Mouse (Mus musculus) retina, embryonic 14.5 days (tissue): ENCODE measurements around the gene Eml4.
A peak's percentile ranks its signal among the peaks of the same experiment; 100 is the strongest.

Source experiments
- DNase-seq: peaks from one replicate; pipeline ENCODE4 v3.0.0-alpha.2; 2015; ENCODE audit warnings: low spot score

Eml4 gene

DNA sequence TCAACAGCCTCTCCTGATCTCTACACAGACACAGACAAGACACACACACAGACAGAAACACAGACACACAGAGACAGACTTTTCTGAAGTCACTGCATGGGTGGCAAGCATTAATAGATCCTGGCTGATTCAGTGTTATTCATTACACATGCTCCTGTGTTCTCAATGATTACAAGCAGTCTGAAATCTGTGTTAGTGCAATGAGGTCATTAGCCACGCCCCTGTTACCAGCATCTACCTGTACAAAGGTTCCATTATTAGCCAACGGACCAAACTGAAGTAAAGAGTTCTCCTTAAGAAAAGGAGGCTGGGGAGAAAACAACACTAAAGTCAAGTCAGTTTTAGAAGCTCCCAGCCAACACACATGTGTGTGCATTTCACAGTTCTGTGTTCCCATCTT, 153.0 kb downstream of the Eml4 start:
- no peak for DNase-seq

- no peak for DNase-seq
Observed at GRCm38 (mm10) chr17:83512130-83512529, 161.4 kb downstream of the Eml4 start.

GRCm38 (mm10) chr17:83513655-83514212, 163.0 kb downstream of the Eml4 start:
- DNase-seq = no peak

- peak; percentile 92 for DNase-seq
Observed at GRCm38 (mm10) chr17:83514213-83514701, 163.5 kb downstream of the Eml4 start.

GRCm38 (mm10) chr17:83517280-83518015, 166.7 kb downstream of the Eml4 start, which contains the start of gene Cox7a2l:
Gene Cox7a2l (minus strand): TSS chr17:83517330.
- no peak for DNase-seq

DNA sequence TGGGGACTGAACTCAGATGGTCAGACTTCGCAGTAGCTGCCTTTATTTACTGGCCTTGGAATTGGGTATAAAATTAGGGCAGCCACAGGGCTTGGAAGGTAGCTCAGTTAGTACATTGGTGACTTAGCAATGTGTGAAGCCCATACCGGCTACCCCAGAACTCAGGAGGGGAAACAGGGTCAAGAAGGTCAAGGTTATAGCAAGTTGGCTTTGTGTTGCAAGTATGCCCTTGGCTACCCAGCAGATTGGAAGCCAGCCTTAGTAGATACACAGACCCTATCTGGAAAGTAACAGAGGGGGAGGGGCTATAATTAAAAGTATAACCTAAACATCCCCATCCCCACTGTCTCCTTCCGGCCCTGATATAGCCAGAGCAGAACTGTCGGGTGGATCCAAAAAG, 171.2 kb downstream of the Eml4 start:
- no peak for DNase-seq

DNA sequence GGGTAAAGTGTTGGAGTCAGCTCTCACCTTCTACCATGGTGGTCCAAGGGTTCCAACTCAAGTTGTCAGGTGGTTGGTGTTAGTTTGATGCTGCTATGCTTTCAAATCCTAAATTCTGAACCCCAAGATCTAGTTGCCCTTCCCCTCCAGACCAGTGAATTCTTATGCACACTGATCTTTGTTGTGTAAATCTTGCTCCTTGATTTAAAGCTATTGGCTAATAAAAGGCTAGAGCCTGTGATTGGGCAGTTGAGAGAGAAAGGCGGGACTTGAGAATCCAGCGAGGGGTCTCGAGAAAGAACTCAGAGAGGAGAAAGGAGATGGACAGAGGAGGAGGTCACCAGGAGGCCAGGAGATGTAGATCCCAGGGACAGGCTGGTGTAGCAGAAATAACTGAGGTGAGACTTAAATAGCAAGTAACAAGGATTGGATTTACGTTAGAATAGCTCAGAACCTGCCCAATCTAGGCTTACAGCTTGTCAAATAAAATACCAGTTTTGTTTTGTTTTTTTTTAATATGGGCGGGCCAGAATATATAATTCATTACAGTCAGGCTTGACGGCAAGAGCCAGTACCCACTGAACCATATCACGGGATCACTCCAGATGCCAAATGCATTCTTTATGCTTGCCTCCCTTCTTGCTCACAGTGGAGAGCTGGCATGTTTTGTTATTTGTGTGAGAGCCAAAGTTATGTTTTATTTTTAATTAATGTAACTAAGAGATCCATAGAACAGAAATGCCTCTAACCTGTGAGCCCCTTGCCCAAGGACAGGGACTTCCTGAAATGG, 172.1 kb downstream of the Eml4 start:
- no peak for DNase-seq

- no peak for DNase-seq
Observed at GRCm38 (mm10) chr17:83524753-83525152, 174.0 kb downstream of the Eml4 start.

- DNase-seq = peak; percentile 45
Observed at GRCm38 (mm10) chr17:83525596-83525995, 174.9 kb downstream of the Eml4 start.

DNA sequence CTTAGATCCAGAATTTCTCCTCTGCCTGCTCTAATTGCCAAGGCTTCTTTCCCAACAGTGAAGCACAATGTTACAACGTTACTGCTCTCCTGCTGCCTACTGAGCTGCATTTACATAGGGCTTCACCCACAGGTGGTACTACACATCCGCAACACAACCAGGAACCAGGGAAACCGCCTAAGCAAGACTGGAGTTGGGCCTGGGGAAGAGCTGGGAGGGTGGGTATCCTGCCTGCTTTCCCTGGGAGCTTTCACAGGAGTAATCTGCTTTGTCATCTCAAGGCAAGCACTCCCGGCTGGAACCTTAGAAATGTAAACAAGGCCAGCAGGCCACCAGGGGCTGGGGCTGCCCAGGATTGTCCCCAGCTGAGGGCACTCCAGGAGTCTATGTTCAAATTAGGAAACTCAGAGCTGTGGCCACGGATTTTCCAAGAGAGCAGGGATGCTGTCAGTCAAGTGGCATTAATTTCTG, 175.4 kb downstream of the Eml4 start:
- DNase-seq = peak; percentile 61

DNA sequence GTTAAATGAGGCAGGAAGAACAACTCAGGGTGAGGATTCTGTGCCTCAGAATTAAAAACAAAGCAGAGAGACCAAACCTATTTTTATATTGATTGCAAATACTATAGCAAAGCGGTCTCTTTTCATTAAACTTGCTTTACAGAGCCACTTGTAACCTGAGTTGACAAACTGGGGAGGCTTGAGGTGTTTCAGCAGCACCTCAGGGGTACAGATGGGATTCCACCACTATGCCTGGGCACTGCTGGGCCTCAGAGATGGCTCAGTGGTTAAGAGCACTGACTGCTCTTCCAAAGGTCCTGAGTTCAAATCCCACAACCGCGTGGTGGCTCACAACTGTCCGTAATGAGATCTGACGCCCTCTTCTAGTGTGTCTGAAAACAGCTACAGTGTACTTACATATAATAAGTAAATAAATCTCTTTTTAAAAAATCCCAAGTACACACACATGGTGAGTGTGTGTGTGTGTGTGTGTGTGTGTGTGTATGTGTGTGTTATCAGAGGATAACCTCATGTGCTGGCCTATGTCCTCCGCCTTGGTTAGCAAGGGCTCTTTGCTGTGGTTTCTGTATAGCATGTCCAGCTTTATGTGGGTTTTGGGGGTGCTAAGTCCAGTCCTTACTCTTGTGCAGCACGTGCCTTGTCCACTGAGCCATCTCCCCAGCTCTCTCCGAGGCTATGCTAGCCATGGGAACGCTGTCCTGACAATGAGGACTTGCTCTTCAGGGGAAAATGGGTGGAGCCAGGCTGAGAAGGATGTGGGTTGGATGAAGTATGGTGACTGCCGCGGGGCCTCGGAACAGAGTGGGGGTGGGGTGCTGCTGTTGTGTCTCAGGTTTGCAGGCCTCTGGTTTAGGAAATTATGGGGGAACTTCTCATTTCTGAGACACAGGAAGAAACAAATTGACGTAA, 176.1 kb downstream of the Eml4 start:
- DNase-seq = peak; percentile 72

GRCm38 (mm10) chr17:83527651-83528381, 177.1 kb downstream of the Eml4 start:
- peak; percentile 68 for DNase-seq
